Mouse (Mus musculus) hindbrain, embryonic 11.5 days (tissue): ENCODE results near the gene Cox4i1. TPM values are rescaled to one million over a fixed set of nuclear protein-coding genes. Genes with fewer than 3 reads are reported as not detected.
"Not testable (repeated sequence)": the region's sequence is repeated elsewhere in the genome, so short reads cannot be mapped to it uniquely, and the experiment has no call there.

ENCODE experiments used
- ATAC-seq: fragments of 200-750 bp; cut with Nextera tagmentation; 2 replicates; pipeline ENCODE4 v1.8.0; 2017; ENCODE audit warnings: mild to moderate bottlenecking, moderate TSS enrichment, moderate library complexity; ENCODE audit not compliant: low FRiP score
- DNase-seq: peaks from one replicate; pipeline ENCODE4 v3.0.0-alpha.2; 2015; ENCODE audit warnings: low spot score
- H3K27ac ChIP-seq: fragments of 300-500 bp; sonication (generic); 2 replicates; pipeline ENCODE4 v1.5.1; 2014; ENCODE audit warnings: mild to moderate bottlenecking, low read depth, low read length
- H3K27me3 ChIP-seq: fragments of 300-500 bp; sonication (generic); 2 replicates; pipeline ENCODE4 v1.6.1; 2014; ENCODE audit warnings: mild to moderate bottlenecking, low read length, moderate library complexity, mixed read lengths; ENCODE audit not compliant: control insufficient read depth, insufficient read depth
- H3K36me3 ChIP-seq: fragments of 300-500 bp; sonication (generic); 2 replicates; pipeline ENCODE4 v1.6.1; 2014; ENCODE audit warnings: mild to moderate bottlenecking, low read length, moderate library complexity, mixed read lengths; ENCODE audit not compliant: control insufficient read depth, insufficient read depth
- H3K4me1 ChIP-seq: fragments of 300-500 bp; sonication (generic); replicated peaks from 2 replicates; pipeline ENCODE4 v1.6.1; 2014; ENCODE audit warnings: low read length, mixed read lengths; ENCODE audit not compliant: control insufficient read depth, insufficient read depth
- H3K4me2 ChIP-seq: fragments of 300-500 bp; sonication (generic); replicated peaks from 2 replicates; pipeline ENCODE4 v1.6.1; 2014; ENCODE audit warnings: mild to moderate bottlenecking, low read depth, low read length
- H3K4me3 ChIP-seq: fragments of 300-500 bp; sonication (generic); 2 replicates; pipeline ENCODE4 v1.5.1; 2014; ENCODE audit warnings: low read depth, low read length
- H3K9ac ChIP-seq: fragments of 300-500 bp; sonication (generic); 2 replicates; pipeline ENCODE4 v1.6.1; 2014; ENCODE audit warnings: low read depth, low read length
- H3K9me3 ChIP-seq: fragments of 300-500 bp; sonication (generic); 2 replicates; pipeline ENCODE4 v1.6.1; 2016; ENCODE audit warnings: low read length; ENCODE audit not compliant: control insufficient read depth
- WGBS: fragments of 180-500 bp; shearing (Covaris S2); extraction: QIAGEN DNeasy Blood & Tissue Kit; methylation state at CpG from one replicate; pipeline ENCODE4 v1.1.7; 2014; 5-methylcytosine and 5-hydroxymethylcytosine counted together
- polyA plus RNA-seq: library from polyadenylated mRNA; unstranded; fragments of >200 nt; fragmentation: Nextera tagmentation; extraction: Ambion mirVana; gene quantifications from 2 replicates; pipeline ENCODE4 v1.2.1, GENCODE M21; 2014

Cox4i1 gene
- polyA plus RNA-seq, 1 experiment from 2014 or later: 997 TPM

DNA sequence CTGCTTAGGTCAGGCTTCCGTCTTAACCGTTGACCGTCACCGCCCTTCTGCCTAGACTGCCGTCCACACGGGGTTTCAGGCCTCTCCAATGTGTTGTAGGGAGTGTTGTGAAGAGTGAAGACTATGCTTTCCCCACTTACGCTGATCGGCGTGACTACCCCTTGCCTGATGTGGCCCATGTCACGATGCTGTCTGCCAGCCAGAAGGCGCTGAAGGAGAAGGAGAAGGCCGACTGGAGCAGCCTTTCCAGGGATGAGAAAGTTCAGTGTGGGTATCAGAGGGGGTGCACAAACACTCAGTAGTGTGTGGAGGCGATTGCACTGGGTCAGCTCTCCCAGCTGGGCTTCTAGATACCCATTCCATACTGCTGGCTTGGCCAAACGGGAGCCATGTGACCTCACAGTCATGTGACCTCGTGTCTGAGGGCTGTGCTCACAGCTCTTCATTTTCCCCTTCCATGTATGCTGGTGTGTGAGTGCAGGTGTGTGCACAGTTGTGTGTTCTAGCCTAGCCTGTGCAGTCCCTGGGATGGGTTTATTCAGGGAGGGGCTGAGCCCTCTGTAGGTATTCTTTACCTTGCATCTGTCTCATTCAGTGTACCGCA is 4.7 kb downstream of the Cox4i1 start:
- H3K27ac ChIP-seq: no peak overlapping the region
- DNase-seq (no peak), ATAC-seq (no peak)
- no peaks in the 10 kb centered on the region for H3K9me3 ChIP-seq
- peaks cover 9% of the 10 kb centered on the region; the same call in 1 of the 2 replicates for H3K36me3 ChIP-seq
- no peaks in the 10 kb centered on the region for H3K27me3 ChIP-seq
- H3K4me3 ChIP-seq: no peak overlapping the region
- H3K9ac ChIP-seq: no peak overlapping the region
- H3K4me2 ChIP-seq: no peak overlapping the region
- WGBS: 95% methylated on average over 16 of the region's 16 CpGs
- H3K4me1 ChIP-seq: no peaks in the 10 kb centered on the region; the same call in 1 of the 2 replicates

DNA sequence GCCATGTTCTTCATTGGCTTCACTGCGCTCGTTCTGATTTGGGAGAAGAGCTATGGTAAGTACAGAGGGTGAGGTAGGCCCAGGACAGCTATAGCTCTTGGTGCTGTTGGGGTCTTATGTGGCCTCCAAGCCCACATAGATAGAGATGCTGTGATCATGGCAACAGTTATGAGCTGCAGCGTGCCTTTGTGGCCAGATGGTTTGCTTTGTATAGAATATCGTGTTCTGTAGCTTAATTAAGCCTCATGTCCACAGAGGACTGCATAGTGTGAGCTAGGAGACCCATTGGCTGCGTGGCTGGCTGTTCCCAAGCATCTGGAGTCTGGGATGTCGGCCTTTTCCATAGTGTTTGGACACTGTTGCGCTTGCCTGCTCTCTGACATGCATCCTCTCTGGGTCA is 5.3 kb downstream of the Cox4i1 start:
- H3K4me2 ChIP-seq: no peak overlapping the region
- peaks cover 9% of the 10 kb centered on the region; the same call in 1 of the 2 replicates for H3K36me3 ChIP-seq
- H3K27me3 ChIP-seq: no peaks in the 10 kb centered on the region
- H3K4me3 ChIP-seq: no peak overlapping the region
- DNase-seq (no peak), ATAC-seq (no peak)
- WGBS: 95% methylated on average over 7 of the region's 7 CpGs
- no peak overlapping the region for H3K9ac ChIP-seq
- H3K27ac ChIP-seq: no peak overlapping the region
- H3K4me1 ChIP-seq: no peaks in the 10 kb centered on the region; the same call in 1 of the 2 replicates
- no peaks in the 10 kb centered on the region for H3K9me3 ChIP-seq

DNA sequence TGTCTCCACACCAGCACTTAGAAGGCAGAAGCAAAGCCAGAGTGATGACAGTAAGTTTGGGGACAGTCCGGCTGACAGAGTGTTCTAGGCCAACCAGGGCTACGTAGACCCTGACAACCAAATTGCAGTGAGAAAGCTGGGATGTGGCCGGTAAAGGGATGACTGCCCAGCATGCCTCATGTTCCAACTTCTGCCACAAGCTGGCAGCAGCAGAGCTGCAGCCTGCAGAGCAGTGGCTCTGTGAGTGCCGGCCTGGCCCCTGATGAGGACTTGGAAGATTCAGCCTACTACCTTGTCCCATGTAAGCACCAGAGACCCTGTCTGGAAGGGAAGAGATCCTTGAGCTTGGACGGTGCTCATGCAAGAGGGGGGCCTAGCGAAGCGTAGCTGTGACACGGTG is 7.7 kb downstream of the Cox4i1 start:
- Histone ChIP-seq H3K36me3 (peaks cover 9% of the 10 kb centered on the region; the same call in 1 of the 2 replicates), H3K9ac (no peak overlapping the region), H3K4me1 (no peaks in the 10 kb centered on the region), H3K4me3 (no peak overlapping the region), H3K4me2 (no peak overlapping the region), H3K27me3 (no peaks in the 10 kb centered on the region; the same call in 1 of the 2 replicates), H3K9me3 (no peaks in the 10 kb centered on the region), H3K27ac (no peak overlapping the region)
- 72% methylated on average over 8 of the region's 8 CpGs for WGBS
- ATAC-seq (no peak), DNase-seq (no peak)

DNA sequence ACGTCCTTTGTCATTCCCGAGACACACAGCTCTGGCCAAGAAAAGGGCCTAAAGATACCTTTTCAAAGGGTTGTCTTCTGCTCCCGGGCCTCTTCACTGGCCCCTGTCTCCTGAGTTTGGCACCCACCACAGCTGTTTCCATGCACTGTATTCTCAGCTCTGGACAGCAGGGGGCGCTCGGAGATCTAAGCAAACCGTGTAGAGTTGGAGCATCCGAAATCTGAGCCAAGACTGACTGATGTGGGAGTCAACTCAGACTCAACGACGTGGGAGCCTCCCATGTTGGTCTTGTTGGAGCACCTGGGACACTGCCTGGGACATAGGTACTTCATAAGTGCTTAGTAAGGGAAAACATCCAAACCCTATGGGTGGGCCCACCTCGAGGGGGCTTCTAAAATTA is 10.4 kb downstream of the Cox4i1 start:
- Histone ChIP-seq H3K4me2 (no peak overlapping the region), H3K27ac (no peak overlapping the region), H3K4me3 (no peak overlapping the region), H3K9me3 (no peaks in the 10 kb centered on the region), H3K9ac (no peak overlapping the region), H3K36me3 (0 out of 2 replicates have a peak, but pooled peaks cover 2% of the 10 kb centered on the region), H3K4me1 (no peaks in the 10 kb centered on the region), H3K27me3 (no peaks in the 10 kb centered on the region; the same call in 1 of the 2 replicates)
- ATAC-seq (no peak), DNase-seq (peak; percentile 92)
- WGBS: 13% methylated on average over 10 of the region's 10 CpGs

DNA sequence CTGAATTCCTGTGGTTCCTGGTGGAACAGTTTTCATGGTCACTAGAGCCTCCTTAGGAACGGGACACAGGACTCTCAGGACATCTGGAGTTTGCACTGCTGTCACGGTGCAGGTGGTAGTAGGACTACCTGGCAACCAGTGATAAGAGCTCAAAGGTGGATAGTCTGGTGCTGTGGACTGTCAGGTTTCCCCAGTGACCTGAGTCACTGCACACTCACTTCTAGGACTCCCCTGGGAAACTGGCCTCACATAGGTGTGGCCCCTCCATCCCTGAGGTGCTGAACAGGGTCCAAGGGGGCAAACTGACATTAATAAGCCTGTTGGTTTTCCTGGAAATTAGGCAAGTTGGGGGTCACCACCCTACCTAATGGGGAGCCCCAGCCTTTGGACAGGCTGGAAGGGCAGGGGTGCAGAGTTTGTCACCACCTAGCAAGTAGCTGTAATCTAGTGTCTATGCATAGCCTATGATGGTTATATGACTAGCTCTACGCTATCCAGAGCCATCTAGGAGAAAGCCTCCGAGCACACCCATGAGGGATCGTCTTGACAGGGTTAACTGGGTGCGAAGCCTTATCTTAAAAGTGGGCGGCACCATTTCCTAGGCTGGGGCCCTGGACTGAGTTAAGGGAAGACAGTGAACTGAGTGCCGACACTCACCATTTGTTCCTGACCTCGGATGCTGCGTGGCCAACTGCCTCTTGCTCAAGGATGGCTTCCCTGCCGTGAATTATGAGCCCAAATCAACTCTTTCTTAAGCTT is 11.8 kb downstream of the Cox4i1 start:
- no peak overlapping the region for H3K4me3 ChIP-seq
- ATAC-seq: no peak
- H3K4me2 ChIP-seq: no peak overlapping the region
- H3K27ac ChIP-seq: no peak overlapping the region
- H3K4me1 ChIP-seq: no peaks in the 10 kb centered on the region
- no peak overlapping the region for H3K9ac ChIP-seq
- no peaks in the 10 kb centered on the region for H3K9me3 ChIP-seq
- no peaks in the 10 kb centered on the region for H3K36me3 ChIP-seq
- DNase-seq: no peak
- WGBS: 73% methylated on average over 11 of the region's 11 CpGs
- no peaks in the 10 kb centered on the region; the same call in 1 of the 2 replicates for H3K27me3 ChIP-seq

DNA sequence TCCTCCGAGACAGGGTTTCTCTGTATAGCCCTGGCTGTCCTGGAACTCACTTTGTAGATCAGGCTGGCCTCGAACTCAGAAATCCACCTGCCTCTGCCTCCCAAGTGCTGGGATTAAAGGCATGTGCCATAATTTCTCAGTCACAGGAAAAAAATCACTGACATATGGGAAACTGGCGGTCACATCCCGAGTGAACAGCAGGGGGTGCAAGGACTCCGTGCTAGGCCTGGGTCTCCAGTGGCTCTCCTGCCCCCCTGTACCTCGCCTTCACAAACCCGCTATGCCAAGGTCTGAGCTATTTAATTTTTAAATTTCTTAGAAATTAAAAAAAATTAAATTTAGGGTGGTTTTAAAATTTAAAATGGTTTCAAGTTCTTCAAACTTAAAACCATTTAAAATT is 12.4 kb downstream of the Cox4i1 start:
- DNase-seq: peak; percentile 56
- ATAC-seq: not testable (repeated sequence)
- 70% methylated on average over 7 of the region's 7 CpGs for WGBS

DNA sequence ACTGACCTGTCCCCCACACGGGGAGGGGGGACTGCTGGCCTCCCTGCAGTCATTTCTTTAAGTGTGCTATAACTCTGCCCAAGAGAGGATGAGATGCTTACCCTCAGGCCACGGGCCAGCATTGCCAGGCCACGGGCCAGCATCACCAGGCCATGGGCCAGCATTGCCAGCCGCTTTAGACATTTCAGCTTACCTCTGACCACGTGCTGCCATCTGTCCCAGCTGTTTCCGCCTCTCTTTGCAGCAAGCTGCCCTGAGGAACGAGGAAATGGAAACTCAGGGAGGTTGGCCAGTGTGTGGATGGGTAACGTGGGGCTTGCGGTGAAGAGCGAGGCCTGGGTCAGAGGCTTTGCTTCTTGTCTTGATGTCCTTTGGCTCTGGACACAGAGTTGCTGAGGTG is 13.1 kb downstream of the Cox4i1 start:
- no peak overlapping the region for H3K4me3 ChIP-seq
- H3K4me1 ChIP-seq: no peaks in the 10 kb centered on the region
- no peak overlapping the region for H3K4me2 ChIP-seq
- H3K9me3 ChIP-seq: no peaks in the 10 kb centered on the region
- no peak overlapping the region for H3K9ac ChIP-seq
- H3K36me3 ChIP-seq: no peaks in the 10 kb centered on the region
- no peak for ATAC-seq
- WGBS: 84% methylated on average over 10 of the region's 10 CpGs
- no peak for DNase-seq
- no peak overlapping the region for H3K27ac ChIP-seq
- no peaks in the 10 kb centered on the region; the same call in 1 of the 2 replicates for H3K27me3 ChIP-seq

More for the DNA sequence above, 12.4 kb downstream of the Cox4i1 start:
- not testable (repeated sequence) for H3K27me3 ChIP-seq, H3K9ac ChIP-seq, H3K4me1 ChIP-seq, H3K4me2 ChIP-seq, H3K36me3 ChIP-seq, H3K27ac ChIP-seq, H3K9me3 ChIP-seq, H3K4me3 ChIP-seq

DNA sequence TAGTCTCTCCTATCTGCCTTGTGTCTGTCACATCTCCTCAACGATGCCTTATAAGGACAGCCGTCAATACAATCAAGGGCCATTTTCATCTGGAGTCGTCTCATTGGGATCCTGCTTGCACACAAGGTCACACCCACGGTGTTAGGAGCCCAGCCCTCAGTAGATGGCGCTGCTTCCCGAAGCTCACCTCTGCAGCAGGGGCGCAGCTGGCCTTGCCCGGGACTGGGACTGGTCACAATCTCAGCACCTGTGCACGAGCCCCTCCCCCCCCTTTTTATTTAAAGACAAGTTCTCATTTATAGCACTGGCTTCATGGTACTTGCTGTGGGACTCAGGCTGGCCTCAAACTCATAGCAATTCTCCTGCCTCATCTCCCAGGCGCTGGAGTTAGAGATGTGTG is 15.6 kb downstream of the Cox4i1 start:
- 19% methylated on average over 10 of the region's 10 CpGs for WGBS
- ATAC-seq: no peak
- no peaks in the 10 kb centered on the region for H3K4me1 ChIP-seq

DNA sequence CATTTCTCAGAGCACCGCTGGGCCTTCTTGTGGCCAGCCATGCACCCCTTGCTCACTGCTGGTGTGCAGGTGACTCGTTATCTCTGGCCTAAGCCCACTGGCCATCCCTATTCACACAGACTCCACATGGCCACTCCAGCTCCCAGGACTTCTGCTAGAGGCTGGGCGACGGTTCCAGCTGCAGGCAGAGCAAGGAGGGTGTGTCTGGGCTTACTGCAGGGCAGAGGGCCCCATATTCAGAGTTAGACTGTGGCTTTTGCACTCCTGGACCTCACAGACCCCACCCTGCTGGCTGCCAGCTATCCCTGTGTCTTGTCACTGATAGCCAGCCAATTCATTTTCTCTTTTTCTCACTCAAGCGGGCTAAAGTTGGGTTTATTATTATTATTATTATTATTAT is 16.1 kb downstream of the Cox4i1 start:
- H3K4me1 ChIP-seq: no peaks in the 10 kb centered on the region
- H3K27ac ChIP-seq: no peak overlapping the region
- no peak overlapping the region for H3K9ac ChIP-seq
- ATAC-seq (no peak), DNase-seq (no peak)
- H3K27me3 ChIP-seq: no peaks in the 10 kb centered on the region
- no peaks in the 10 kb centered on the region for H3K9me3 ChIP-seq
- no peak overlapping the region for H3K4me2 ChIP-seq
- no peaks in the 10 kb centered on the region for H3K36me3 ChIP-seq
- H3K4me3 ChIP-seq: no peak overlapping the region
- WGBS: 60% methylated on average over 5 of the region's 5 CpGs

More for the DNA sequence above, 15.6 kb downstream of the Cox4i1 start:
- Histone ChIP-seq H3K27me3 (no peaks in the 10 kb centered on the region; the same call in 1 of the 2 replicates), H3K27ac (no peak overlapping the region), H3K9ac (no peak overlapping the region), H3K4me3 (no peak overlapping the region), H3K36me3 (no peaks in the 10 kb centered on the region), H3K9me3 (no peaks in the 10 kb centered on the region), H3K4me2 (no peak overlapping the region)
- DNase-seq: peak; percentile 80
